Mouse (Mus musculus) adrenal gland, postnatal 10 days (tissue): ENCODE data around the gene Dand5. TPM values are rescaled to one million over a fixed set of nuclear protein-coding genes. Genes with fewer than 3 reads are reported as not detected.
A peak's percentile ranks its signal among the peaks of the same experiment; 100 is the strongest.

Experiments used
- DNase-seq: peaks from one replicate; pipeline ENCODE4 v3.0.0; 2021; ENCODE audit warnings: mixed read lengths
- long read RNA-seq, 2 experiments: library from polyadenylated mRNA; stranded (forward); transcript quantifications; one replicate each; pipeline ENCODE4 v2.0.0; 2021
- total RNA-seq, 2 experiments: library from RNA; stranded (reverse); gene quantifications; 2 replicates each; pipeline ENCODE4 v1.2.3; 2021

The Dand5 gene
- total RNA-seq, result 1 to 10 TPM; 5.0 to 6.9 TPM
- long read RNA-seq, experiment 1, partial matches to known transcripts, result 0 of 8 reads
- long read RNA-seq, experiment 1, other reads (novel, unspliced or antisense), result 8 of 8 reads
- long read RNA-seq, experiment 2, result 0 reads

- DNase-seq, result no peak
Observed at GRCm38 (mm10) chr8:84822723-84823122, at the start of gene Dand5. Dand5 (minus strand) TSS chr8:84822823.

- DNase-seq, result peak; percentile 91
Observed at GRCm38 (mm10) chr8:84871376-84872308, 49.0 kb upstream of the Dand5 start, which contains the start of gene Syce2. Syce2 (plus strand) TSS chr8:84872111.

- DNase-seq, result peak; percentile 94
Observed at GRCm38 (mm10) chr8:84856864-84857441, 34.3 kb upstream of the Dand5 start, which contains the start of gene Farsa. Farsa (plus strand) TSS chr8:84856989.

GRCm38 (mm10) chr8:84856434-84856833 lies 33.8 kb upstream of the Dand5 start:
- no peak for DNase-seq

- peak; percentile 18 for DNase-seq
Observed at GRCm38 (mm10) chr8:84847684-84848435, 25.2 kb upstream of the Dand5 start.

GRCm38 (mm10) chr8:84846722-84847572 lies 24.3 kb upstream of the Dand5 start, which contains the start of gene Calr:
Calr (minus strand) TSS chr8:84846934.
- DNase-seq, result peak; percentile 99

GRCm38 (mm10) chr8:84846094-84846721 lies 23.6 kb upstream of the Dand5 start:
- no peak for DNase-seq

- peak; percentile 61 for DNase-seq
Observed at GRCm38 (mm10) chr8:84845355-84846093, 22.9 kb upstream of the Dand5 start.

GRCm38 (mm10) chr8:84844397-84845070 lies 21.9 kb upstream of the Dand5 start:
- no peak for DNase-seq

- no peak for DNase-seq
Observed at GRCm38 (mm10) chr8:84841514-84841913, 18.9 kb upstream of the Dand5 start.

- DNase-seq, result peak; percentile 93
Observed at GRCm38 (mm10) chr8:84840248-84840999, 17.8 kb upstream of the Dand5 start, which contains the start of gene Rad23a. Rad23a (minus strand) TSS chr8:84840665.

- DNase-seq, result no peak
Observed at GRCm38 (mm10) chr8:84839875-84840247, 17.2 kb upstream of the Dand5 start.

GRCm38 (mm10) chr8:84839411-84839810 lies 16.8 kb upstream of the Dand5 start:
- DNase-seq, result no peak

GRCm38 (mm10) chr8:84838513-84838912 lies 15.9 kb upstream of the Dand5 start:
- no peak for DNase-seq

- no peak for DNase-seq
Observed at GRCm38 (mm10) chr8:84837912-84838470, 15.4 kb upstream of the Dand5 start.

- DNase-seq, result no peak
Observed at GRCm38 (mm10) chr8:84837149-84837911, 14.7 kb upstream of the Dand5 start.
